Mouse (Mus musculus) liver, adult 2 months (tissue): ENCODE measurements at regions not wholly inside any gene's neighbourhood (a gene's known extent, or its start where the extent isn't known, plus 50 kb on each side); places are given as distances from the start of the nearest gene placed in this dataset.

Source experiments
- CTCF ChIP-seq: fragments of 200-500 bp; IDR thresholded peaks from 2 replicates; pipeline ENCODE4 v1.5.1; 2011; ENCODE audit warnings: low read depth, low read length, control low read depth
- POLR2A ChIP-seq: fragments of 200-500 bp; IDR thresholded peaks from 2 replicates; pipeline ENCODE4 v1.6.1; 2011; ENCODE audit warnings: low read length, control low read depth; ENCODE audit not compliant: insufficient read depth; ENCODE audit errors: extremely low read depth

DNA sequence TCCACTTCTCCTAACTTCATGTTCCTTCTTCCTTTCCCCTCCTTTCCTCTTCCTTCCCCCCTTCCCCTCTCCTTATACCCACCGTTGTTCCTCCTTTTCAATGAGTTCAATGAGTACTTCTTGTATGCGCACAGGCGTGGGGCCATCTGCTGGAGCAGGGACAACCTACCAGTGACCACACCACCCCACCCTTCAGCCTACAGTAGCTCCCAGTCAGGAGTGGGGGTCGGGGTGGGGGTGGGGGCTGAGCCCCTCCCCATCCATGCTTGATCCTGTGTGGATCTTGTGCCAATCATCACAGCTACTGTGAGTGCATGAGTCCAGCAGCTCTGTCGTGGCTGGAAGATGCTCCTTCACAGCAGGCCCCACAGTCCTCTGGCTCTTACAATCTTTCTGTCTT is 143.6 kb downstream of the Chst1 start:
- TF ChIP-seq CTCF (no peak), POLR2A (no peak)
